Mouse (Mus musculus): Measurements from ENCODE around the gene Cysrt1. TPM values are rescaled to one million over a fixed set of nuclear protein-coding genes. Genes with fewer than 3 reads are reported as not detected.
"Not testable (repeated sequence)": the region's sequence is repeated elsewhere in the genome, so short reads cannot be mapped to it uniquely, and the experiment has no call there.

The Cysrt1 gene
- total RNA-seq, 1 experiment from 2014 or later = 1.0 TPM

GRCm38 (mm10) chr2:25266720-25267119 is 24.5 kb upstream of the Cysrt1 start:
- ATAC-seq (ENCODE audit: extremely low read depth, insufficient number of reproducible peaks, low FRiP score, poor library complexity, severe bottlenecking) = no peak

- ATAC-seq (ENCODE audit: extremely low read depth, insufficient number of reproducible peaks, low FRiP score, poor library complexity, severe bottlenecking) = no peak
These were observed 23.8 kb upstream of the Cysrt1 start for GRCm38 (mm10) chr2:25265897-25266656.

GRCm38 (mm10) chr2:25264851-25265250 is 22.6 kb upstream of the Cysrt1 start:
- ATAC-seq (ENCODE audit: extremely low read depth, insufficient number of reproducible peaks, low FRiP score, poor library complexity, severe bottlenecking) = no peak

GRCm38 (mm10) chr2:25264286-25264660 is 22.0 kb upstream of the Cysrt1 start:
- ATAC-seq (ENCODE audit: extremely low read depth, insufficient number of reproducible peaks, low FRiP score, poor library complexity, severe bottlenecking) = no peak

GRCm38 (mm10) chr2:25263623-25264285 is 21.5 kb upstream of the Cysrt1 start:
- no peak for ATAC-seq (ENCODE audit: extremely low read depth, insufficient number of reproducible peaks, low FRiP score, poor library complexity, severe bottlenecking)

GRCm38 (mm10) chr2:25262795-25263622 is 20.8 kb upstream of the Cysrt1 start:
- no peak for ATAC-seq (ENCODE audit: extremely low read depth, insufficient number of reproducible peaks, low FRiP score, poor library complexity, severe bottlenecking)

- ATAC-seq (ENCODE audit: extremely low read depth, insufficient number of reproducible peaks, low FRiP score, poor library complexity, severe bottlenecking) = peak; percentile 98
These were observed 20.1 kb upstream of the Cysrt1 start, which contains the start of gene Tprn for GRCm38 (mm10) chr2:25262291-25262767. Gene Tprn, plus strand, starts transcription at chr2:25262618.

GRCm38 (mm10) chr2:25261870-25262269 is 19.6 kb upstream of the Cysrt1 start:
- ATAC-seq (ENCODE audit: extremely low read depth, insufficient number of reproducible peaks, low FRiP score, poor library complexity, severe bottlenecking) = no peak; the same call in 1 of the 2 replicates

GRCm38 (mm10) chr2:25258887-25259286 is 16.6 kb upstream of the Cysrt1 start:
- no peak for ATAC-seq (ENCODE audit: extremely low read depth, insufficient number of reproducible peaks, low FRiP score, poor library complexity, severe bottlenecking)

GRCm38 (mm10) chr2:25257250-25257649 is 15.0 kb upstream of the Cysrt1 start:
- not testable (repeated sequence) for ATAC-seq (ENCODE audit: extremely low read depth, insufficient number of reproducible peaks, low FRiP score, poor library complexity, severe bottlenecking)

GRCm38 (mm10) chr2:25256443-25257109 is 14.3 kb upstream of the Cysrt1 start:
- ATAC-seq (ENCODE audit: extremely low read depth, insufficient number of reproducible peaks, low FRiP score, poor library complexity, severe bottlenecking) = peak; percentile 49

GRCm38 (mm10) chr2:25255284-25255779 is 13.1 kb upstream of the Cysrt1 start, which contains the start of gene Tmem203:
Gene Tmem203, plus strand, starts transcription at chr2:25255439.
- ATAC-seq (ENCODE audit: extremely low read depth, insufficient number of reproducible peaks, low FRiP score, poor library complexity, severe bottlenecking) = peak; percentile 95

GRCm38 (mm10) chr2:25252331-25252730 is 10.1 kb upstream of the Cysrt1 start:
- no peak for ATAC-seq (ENCODE audit: extremely low read depth, insufficient number of reproducible peaks, low FRiP score, poor library complexity, severe bottlenecking)

- no peak for ATAC-seq (ENCODE audit: extremely low read depth, insufficient number of reproducible peaks, low FRiP score, poor library complexity, severe bottlenecking)
These were observed 4.2 kb upstream of the Cysrt1 start, which contains the start of gene AL732309.1 for GRCm38 (mm10) chr2:25246183-25247072. Gene AL732309.1, minus strand, starts transcription at chr2:25246863.

- no peak for ATAC-seq (ENCODE audit: extremely low read depth, insufficient number of reproducible peaks, low FRiP score, poor library complexity, severe bottlenecking)
These were observed 1.9 kb upstream of the Cysrt1 start for GRCm38 (mm10) chr2:25244144-25244543.

GRCm38 (mm10) chr2:25243342-25243741 is 1.1 kb upstream of the Cysrt1 start:
- no peak for ATAC-seq (ENCODE audit: extremely low read depth, insufficient number of reproducible peaks, low FRiP score, poor library complexity, severe bottlenecking)

GRCm38 (mm10) chr2:25241438-25241775 is 845 bp downstream of the Cysrt1 start:
- no peak for ATAC-seq (ENCODE audit: extremely low read depth, insufficient number of reproducible peaks, low FRiP score, poor library complexity, severe bottlenecking)

Measured in neutrophil, adult 5-6 weeks (primary cell).